Mouse (Mus musculus): Measurements from ENCODE around the gene Dmrtb1.
A peak's percentile ranks its signal among the peaks of the same experiment; 100 is the strongest.

Dmrtb1 gene

DNA sequence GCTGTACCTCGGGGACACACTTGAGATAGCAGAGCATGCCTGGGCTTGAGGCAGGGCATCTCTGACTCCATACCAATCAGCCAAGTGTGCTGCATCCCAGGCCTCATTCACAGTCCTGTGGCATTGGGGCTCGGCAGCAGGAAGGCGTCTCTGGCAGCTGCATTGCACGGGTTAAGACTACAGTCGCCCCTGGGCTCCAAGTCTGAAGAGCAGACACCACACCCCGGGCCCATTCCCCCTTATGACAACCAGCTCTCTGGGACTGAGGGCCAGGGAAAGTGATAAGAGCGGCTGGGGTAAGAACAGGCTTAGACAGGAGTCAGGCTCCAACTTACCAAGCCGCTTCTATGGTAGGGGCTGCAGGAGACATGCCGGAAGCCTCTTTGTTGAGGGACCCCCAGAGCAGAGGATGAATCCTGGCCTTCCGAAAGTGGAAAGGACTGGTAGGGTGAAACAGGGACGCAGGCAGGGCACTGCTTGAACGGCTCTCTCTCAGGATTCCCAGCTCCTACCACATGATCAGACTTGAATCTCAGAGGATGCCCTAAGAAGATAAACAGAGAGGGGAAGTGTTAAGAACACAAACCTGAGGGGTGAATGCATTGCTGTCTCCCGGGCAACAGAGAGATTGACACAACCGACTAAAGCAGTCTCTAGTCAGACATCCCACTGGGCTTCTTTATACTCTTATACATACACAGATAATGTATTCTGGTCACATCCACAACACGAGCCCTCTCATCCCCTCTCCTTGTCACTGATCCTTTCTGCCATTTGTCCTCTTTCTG lies 3.5 kb downstream of the Dmrtb1 start:
- DNase-seq = peak; percentile 73

DNA sequence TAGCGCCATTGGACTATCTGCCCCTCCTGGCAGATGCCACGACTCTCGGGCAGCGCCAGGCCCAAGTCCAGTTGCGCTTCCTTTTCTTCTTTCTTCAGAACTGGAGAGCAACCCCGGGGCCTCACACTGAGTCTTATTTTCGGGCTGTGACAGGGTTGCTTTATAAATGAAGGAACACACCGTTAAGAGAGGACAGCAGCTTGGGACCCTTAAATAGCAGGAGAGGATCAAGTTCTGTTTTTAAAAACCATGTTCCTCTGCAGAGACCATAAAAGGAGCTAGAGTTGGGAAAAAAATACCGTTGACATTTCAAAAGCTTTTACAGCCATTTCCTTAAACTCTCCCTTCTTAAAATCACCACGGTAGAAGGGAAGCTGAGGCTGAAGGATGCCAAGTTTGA lies 8.4 kb downstream of the Dmrtb1 start:
- DNase-seq = no peak

DNA sequence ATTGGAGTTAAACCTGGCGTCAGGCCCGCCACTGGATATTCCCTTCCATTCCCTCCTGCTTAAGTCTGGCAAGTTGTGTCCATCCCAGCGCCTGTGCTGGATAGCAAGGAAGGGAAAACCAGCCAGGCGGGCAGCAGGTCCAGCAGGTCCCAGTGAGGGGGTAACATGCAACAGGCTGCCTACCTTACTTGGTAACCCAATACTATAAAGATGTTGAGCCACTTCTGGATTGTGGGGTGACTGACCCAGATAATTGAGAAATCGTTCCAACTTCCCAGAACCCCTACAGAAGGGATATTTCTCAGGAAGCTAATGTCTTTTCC lies 9.7 kb downstream of the Dmrtb1 start:
- DNase-seq = no peak

DNA sequence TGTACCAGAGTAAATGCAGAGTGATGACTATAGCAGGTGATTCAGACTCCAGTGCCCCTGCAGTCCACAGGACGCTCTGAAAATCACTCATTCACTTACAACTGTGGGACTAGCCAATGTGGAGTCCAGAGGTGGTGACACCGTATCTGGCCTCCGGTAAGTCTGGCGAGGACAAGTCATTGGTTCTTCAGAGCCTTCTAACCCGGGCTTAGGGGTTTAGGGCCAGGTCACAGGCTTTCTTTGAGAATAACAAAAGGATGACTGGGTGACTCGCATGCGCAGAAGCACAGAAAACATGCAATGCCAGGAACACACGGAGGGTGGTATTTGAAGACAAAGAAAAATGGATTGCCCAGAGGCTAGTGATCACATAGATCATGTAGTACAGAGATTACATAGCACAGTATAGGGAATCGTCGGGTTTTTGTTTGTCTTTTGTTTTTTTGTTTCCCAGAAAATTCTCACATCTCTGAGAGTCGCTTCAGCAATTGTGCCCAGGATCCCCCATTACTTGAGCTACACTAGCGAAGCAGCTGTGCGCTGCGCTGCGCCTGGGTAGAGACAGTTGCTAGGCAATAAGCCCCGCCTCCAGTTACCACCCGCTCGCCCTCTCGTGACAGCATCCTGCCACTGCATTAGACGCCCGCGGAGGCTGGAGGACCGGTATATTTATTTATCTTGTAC lies 10.2 kb downstream of the Dmrtb1 start:
- peak; percentile 94 for DNase-seq

DNA sequence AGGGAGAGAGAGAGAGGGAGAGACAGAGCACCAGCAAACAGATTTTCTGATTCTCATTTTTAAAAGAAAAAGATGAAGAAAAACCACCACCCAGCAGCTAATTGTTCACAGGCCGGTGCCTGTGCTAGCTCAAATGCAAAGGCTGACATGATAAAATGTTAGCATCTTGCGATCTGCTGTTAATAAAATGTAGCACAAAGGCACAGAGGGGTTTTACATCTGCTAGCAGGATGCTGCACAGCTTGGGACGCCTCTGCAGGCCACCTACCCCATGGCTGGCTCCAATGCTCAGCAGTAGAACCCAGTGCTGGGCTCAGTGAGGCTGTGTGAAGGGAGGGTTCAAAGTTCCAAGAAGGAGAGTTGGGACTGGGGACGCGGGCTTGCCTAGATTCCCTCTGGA lies 13.3 kb downstream of the Dmrtb1 start:
- DNase-seq = no peak

DNA sequence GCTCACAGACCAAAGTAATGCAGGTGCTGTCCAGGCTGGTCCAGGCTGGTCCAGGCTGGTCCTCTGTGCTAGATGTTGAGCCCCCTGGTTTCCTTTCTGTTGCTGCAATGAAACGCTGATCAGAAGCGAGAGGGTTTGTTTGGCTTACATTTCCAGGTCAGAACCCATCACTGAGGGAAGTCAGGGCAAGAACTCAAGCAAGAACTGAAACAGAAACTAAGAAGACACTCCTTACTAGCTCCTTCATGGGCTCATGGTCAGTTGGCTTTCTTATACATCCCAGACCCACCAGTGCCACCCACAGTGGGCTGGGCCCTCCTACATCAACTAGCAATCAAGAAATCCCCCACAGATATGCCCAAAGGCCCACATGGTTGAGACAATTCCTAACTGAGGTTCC lies 15.5 kb downstream of the Dmrtb1 start:
- no peak for DNase-seq

DNA sequence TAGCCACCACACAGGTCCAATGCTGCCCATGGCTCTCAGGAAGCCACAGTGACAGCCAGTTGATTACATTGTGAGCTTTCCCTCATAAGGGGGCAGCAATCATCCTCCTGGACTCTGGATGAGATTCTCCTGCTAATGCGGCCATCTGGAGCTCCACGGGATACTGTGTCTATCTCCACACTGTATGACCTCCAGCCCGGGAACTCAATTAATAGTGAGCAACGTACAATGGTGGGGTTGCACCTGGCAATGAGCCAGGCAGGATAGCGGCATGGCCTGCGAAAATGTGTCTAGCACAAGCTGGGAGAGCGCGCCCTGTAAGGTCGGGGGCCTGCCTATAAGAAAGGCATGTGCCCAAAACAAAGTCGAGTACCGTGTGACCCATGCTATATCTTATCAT lies 23.4 kb downstream of the Dmrtb1 start:
- no peak for DNase-seq

DNA sequence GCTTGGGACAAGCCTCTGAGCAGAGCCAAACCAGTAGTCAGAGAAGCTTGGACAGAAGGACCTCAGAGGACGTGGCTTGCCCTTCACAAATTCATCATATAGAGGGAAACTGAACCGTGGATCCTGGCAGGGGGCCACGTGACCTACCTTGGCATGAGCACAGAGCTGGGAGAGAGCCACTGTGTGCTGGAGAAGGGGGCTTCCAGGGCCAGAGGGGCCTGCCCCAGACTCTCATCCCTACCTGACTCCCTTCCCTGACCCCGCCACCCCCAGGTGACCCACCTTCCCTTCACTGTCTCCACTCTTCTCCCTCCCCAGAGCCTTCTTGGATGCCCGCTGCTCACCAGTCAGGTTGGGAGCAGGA lies 30.8 kb downstream of the Dmrtb1 start:
- no peak for DNase-seq

DNA sequence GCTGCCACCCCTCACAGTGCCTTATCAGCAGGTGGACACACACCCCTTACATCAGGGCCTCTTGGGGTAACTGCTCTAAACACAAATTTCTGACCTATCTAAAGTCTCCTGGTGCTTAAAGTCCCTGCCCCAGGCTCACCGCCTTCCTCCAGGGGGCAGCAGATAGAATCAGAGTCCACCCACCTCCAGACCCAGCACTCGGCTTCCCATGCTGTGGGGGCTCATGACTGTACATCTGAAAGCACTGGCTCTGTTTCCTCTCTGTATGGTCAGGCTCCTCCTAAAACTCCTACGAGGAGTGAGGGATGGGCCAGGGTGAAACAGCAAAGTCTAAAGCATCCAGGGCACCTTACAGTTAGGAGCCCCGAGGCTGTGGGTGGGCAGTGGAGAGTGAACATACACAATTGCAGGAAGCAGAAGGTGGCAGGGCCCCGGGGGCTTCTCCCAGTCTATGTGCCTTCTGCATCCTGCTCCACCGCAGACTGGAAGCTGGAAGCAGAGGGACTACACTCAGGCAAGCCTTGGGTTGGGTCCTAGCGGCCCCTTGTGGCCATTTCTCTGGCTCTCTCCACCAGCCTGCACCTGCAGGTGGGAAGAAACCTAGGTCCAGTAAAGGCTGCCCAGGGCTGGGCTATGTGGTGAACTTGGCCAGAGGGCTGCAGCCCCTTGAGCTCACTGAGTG lies 31.3 kb downstream of the Dmrtb1 start:
- DNase-seq = peak; percentile 91

DNA sequence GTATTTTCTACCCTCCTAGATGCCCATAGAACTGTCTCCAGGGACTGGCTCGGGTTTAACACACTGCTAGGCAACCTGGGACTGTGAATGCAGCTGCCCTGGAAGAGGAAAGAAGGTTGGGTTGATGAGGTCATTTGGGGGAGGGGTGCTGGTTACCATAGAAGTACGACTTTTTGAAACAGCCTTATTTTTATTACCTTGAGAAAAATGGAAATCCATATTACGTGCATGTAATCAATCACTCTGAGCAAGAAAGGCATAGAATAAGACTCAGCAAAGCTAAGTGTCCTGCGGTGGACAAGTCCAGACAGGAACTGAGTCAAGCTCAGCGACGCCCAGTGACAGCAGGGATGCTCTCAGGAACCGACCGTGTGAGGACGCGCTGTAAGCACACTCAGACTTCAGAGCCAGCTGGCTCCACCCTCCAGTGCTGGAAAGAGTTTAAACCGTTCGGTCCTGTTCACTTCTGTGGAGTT lies 33.0 kb downstream of the Dmrtb1 start:
- peak; percentile 57 for DNase-seq

DNA sequence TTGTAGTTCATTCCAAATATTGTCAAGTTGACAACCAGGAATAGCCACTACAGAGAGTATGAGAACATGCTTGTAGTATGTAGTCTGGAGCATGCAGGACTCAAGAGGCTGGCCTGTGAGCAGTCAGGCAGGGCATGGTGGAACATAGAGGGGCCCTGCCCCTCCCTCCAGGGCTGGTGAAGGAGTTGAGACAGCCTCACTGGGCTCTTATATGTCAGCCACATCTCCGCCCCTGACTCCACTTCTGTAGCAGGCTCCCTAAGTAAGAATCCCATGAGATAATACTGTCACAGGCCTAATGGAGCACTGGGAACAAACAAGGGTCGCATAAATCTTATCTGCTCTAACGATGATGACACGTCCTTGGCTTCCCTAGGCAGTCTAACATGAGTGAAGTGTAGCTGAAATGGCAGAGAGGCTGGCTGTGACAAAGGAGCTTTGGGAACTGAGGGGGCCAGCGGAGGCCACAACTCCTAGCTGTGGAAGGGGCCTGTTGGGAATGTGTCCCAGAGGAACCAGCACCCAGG lies 35.0 kb downstream of the Dmrtb1 start:
- no peak for DNase-seq

DNA sequence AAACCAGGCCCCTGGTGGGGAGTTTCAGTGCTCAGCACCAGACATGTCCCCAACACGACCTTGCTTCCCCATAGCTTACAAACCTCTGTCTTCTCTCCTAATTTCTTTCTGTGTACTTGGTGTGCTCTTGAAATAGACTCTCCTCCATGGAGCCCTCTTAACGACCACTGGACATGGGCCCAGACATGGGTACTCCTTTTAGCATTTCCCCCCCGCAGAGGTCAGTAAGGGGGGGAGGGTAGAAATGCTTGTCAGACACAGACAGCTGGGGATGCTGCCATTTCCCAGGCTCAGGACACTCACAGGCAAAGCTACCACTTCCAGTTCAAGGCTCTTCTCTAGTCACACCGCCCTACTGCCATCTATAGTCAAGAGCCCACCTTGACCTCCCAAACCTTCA lies 42.4 kb downstream of the Dmrtb1 start:
- no peak for DNase-seq

DNA sequence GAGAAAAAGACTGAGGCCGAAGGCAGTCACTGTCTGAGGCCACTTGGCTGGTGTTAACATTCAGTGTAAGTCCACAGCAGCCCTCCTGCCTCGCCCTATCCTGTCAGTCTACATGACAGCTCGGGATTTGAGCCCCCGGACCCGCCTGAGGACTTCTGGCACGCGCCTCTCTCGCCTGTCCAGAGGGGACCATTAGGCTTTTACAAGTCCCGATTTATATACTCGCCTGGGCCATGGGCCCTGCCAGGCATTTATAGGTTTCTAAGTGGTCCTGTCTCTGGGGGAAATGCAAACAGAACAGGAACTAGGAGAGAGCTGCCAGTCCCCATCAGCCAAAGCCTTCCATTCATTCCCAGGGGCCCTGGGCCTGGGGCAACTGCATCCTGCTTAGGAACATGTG lies 45.7 kb downstream of the Dmrtb1 start:
- DNase-seq = no peak

DNA sequence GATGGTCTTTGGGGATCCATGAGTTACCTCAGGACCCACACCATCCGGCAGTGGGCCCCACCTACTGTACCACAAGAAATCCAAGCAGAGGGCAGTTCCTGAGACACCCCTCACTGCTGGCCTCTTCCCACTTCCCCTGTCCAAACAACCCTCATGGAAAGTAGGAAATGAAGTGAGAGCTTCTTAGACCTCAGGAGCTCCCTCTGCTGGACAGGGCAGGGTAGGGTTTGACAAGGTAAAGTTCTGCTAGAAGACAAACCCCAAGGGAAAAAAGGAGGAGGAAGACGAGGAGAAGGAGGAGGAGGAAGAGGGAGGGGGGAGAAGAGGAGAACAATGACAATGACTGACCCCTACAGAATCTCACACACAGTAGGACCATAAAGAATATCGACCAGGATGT lies 46.4 kb downstream of the Dmrtb1 start:
- DNase-seq = peak; percentile 53

DNA sequence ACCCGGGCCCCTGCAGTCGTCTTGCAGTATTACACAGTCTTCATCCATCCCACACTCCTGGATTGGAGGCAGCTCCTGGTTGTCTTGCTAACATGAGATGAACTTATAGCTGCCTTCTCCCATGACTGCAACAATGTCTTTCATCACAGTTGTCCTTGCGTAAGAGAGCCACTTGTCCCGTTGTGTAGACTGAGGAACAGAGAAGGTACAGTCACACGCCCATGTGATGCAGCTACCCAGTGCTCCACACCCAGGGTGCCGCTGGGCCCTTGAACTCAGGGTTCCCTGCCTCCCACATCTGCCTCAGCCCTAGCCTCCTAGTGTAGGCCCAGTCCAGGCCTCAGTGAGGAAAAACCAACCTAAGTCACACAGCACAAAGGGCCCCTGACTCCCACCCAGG lies 47.9 kb downstream of the Dmrtb1 start:
- DNase-seq = no peak

DNA sequence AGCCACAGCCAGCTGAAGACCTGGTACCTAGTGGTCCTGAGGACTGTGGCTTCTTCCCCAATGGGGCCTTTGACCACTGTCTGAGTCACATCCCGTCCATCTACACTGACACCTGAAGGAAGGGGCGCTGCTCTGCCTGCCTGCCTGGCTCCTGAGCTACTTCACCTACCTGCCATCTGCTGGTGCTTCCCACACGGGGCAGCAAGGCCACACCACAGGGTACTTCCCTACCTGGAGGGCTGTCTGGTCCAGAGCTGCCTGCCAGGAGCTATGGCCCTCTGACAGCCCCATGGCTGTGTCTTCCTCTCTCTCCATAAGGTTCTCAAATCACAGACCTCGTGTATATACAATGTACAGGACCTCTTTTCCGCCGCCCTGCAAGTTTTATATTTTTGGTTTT lies 49.4 kb downstream of the Dmrtb1 start:
- no peak for DNase-seq

DNA sequence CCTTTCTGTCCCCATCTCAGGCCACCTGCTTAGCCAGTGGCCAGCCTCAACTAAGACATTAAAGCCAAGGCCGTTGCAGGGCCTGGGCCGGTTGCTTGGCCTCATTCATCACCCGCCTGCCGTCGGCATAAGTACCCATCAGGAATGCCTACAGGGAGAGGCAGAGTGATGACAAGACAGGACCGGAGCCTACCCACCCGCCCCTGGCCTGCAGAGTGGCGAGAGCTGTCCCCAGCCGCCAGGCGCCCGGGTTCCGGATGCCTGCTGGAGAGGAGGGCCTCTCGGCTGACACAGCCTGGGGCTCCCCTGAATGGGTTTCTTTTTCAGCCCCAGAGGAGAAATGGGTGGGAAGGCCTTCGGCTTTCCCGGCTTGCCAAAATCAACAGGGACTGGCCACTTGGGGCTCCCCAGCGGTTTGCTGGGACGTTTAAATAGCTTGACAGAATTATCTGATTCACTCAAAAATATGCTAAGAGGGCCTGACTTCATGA lies 55.1 kb downstream of the Dmrtb1 start:
- no peak for DNase-seq

DNA sequence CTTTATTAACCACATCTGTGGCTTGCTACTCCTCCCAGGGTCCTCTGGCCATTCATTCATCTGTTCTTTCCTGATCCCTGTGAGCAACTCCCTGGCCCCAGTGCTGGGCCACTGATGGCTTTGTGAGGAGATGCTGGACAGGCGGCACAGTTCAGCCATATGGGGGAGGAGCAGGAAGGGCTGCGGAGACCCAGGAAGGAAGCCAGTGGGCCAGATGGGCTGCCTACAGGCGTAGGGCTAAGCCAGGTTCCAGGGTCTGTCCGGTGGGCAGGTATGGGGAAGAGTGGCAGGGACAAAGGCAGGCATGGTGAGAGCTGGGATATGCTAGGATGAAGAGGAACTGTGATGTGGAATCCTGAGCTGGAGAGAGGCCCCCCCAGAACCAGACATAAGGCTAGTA lies 55.8 kb downstream of the Dmrtb1 start:
- no peak for DNase-seq
